Mouse (Mus musculus): ENCODE data around the gene Med1.

DNA sequence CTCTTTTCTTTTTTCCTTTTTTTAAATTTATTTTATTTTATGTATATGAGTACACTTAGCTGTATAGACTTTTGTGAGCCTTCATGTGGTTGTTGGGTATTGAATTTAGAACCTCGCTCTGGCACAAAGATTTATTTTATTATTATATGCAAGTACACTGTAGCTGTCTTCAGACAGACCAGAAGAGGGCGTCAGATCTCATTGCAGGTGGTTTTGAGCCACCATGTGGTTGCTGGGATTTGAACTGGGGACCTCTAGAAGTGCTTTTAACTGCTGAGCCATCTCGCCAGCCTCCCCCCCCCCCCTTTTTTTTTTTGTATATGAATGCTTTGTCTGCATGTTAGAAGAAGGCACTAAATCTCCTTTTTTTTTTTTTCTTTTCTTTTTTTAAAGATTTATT, 45.3 kb upstream of the Med1 start:
- no peak for TF ChIP-seq CTCF (IDR thresholded peaks at IDR 0.05; ENCODE audit: borderline replicate concordance, control insufficient read depth, extremely low read depth, insufficient read depth, low read length, poor library complexity)
- TF ChIP-seq POLR2A (IDR thresholded peaks at IDR 0.05; ENCODE audit: control insufficient read depth, extremely low read depth, insufficient read depth, low read length, poor library complexity): no peak
